Mouse (Mus musculus): Measurements from ENCODE around the gene Tbc1d17. TPM values are rescaled to one million over a fixed set of nuclear protein-coding genes. Genes with fewer than 3 reads are reported as not detected.

Gene Tbc1d17
- 138 and 151 TPM in 2 replicates for polyA plus RNA-seq (2012; rRNA removed)

GRCm38 (mm10) chr7:44848561-44849415, at the start of gene Tbc1d17, which contains the start of gene Akt1s1:
Gene Tbc1d17 (minus strand): TSS chr7:44849079.
Gene Akt1s1 (plus strand): TSS chr7:44848991.
- Histone ChIP-seq H3K36me3 (ENCODE audit: control insufficient read depth, insufficient read depth, low read length) (peaks cover 14% of the 10 kb centered on the region), H3K4me3 (ENCODE audit: control insufficient read depth, insufficient read depth, low read length) (peak within 1 kb of the TSS; percentile 79), H3K4me1 (replicated peaks; ENCODE audit: control insufficient read depth, insufficient read depth, low read length) (peaks cover 21% of the 10 kb centered on the region), H3K27ac (ENCODE audit: control insufficient read depth, insufficient read depth, low read length) (peak within 1 kb of the TSS; percentile 88), H3K27me3 (ENCODE audit: control insufficient read depth, insufficient read depth, low read length) (no peaks in the 10 kb centered on the region)
- DNase-seq = peak; percentile 98
- TF ChIP-seq POLR2A (IDR thresholded peaks at IDR 0.05; ENCODE audit: control insufficient read depth, extremely low read depth, insufficient read depth, low read length, poor library complexity) = no peak
- peak; percentile 46; the same call in 1 of the 2 replicates for TF ChIP-seq CTCF (IDR thresholded peaks at IDR 0.05; ENCODE audit: borderline replicate concordance, control insufficient read depth, extremely low read depth, insufficient read depth, low read length, poor library complexity)
- WGBS = under 1% methylated on average over 54 of the region's 54 CpGs

GRCm38 (mm10) chr7:44898607-44899006, 49.7 kb upstream of the Tbc1d17 start:
- H3K27ac ChIP-seq (ENCODE audit: control insufficient read depth, insufficient read depth, low read length) = no peak overlapping the region
- H3K4me3 ChIP-seq (ENCODE audit: control insufficient read depth, insufficient read depth, low read length) = no peak overlapping the region
- WGBS = 76% methylated on average over 19 of the region's 19 CpGs
- H3K4me1 ChIP-seq (replicated peaks; ENCODE audit: control insufficient read depth, insufficient read depth, low read length) = peaks cover 26% of the 10 kb centered on the region
- peaks cover 3% of the 10 kb centered on the region; the same call in 1 of the 2 replicates for H3K36me3 ChIP-seq (ENCODE audit: control insufficient read depth, insufficient read depth, low read length)
- no peak for DNase-seq
- TF ChIP-seq CTCF (IDR thresholded peaks at IDR 0.05; ENCODE audit: borderline replicate concordance, control insufficient read depth, extremely low read depth, insufficient read depth, low read length, poor library complexity) (no peak), POLR2A (IDR thresholded peaks at IDR 0.05; ENCODE audit: control insufficient read depth, extremely low read depth, insufficient read depth, low read length, poor library complexity) (no peak)
- H3K27me3 ChIP-seq (ENCODE audit: control insufficient read depth, insufficient read depth, low read length) = no peaks in the 10 kb centered on the region

- 38% methylated on average over 10 of the region's 10 CpGs for WGBS
- DNase-seq = no peak
- Histone ChIP-seq H3K27ac (ENCODE audit: control insufficient read depth, insufficient read depth, low read length) (peak overlapping the region; percentile 57; the same call in 1 of the 2 replicates), H3K27me3 (ENCODE audit: control insufficient read depth, insufficient read depth, low read length) (no peaks in the 10 kb centered on the region), H3K36me3 (ENCODE audit: control insufficient read depth, insufficient read depth, low read length) (no peaks in the 10 kb centered on the region), H3K4me3 (ENCODE audit: control insufficient read depth, insufficient read depth, low read length) (peak overlapping the region; percentile 97), H3K4me1 (replicated peaks; ENCODE audit: control insufficient read depth, insufficient read depth, low read length) (peaks cover 23% of the 10 kb centered on the region)
- no peak for TF ChIP-seq POLR2A (IDR thresholded peaks at IDR 0.05; ENCODE audit: control insufficient read depth, extremely low read depth, insufficient read depth, low read length, poor library complexity)
- TF ChIP-seq CTCF (IDR thresholded peaks at IDR 0.05; ENCODE audit: borderline replicate concordance, control insufficient read depth, extremely low read depth, insufficient read depth, low read length, poor library complexity) = no peak
These were observed 47.6 kb upstream of the Tbc1d17 start for GRCm38 (mm10) chr7:44896499-44896898.

GRCm38 (mm10) chr7:44895593-44896434, 46.9 kb upstream of the Tbc1d17 start, which contains the start of gene Fuz:
Gene Fuz (plus strand): TSS chr7:44896079.
- Histone ChIP-seq H3K36me3 (ENCODE audit: control insufficient read depth, insufficient read depth, low read length) (no peaks in the 10 kb centered on the region), H3K27ac (ENCODE audit: control insufficient read depth, insufficient read depth, low read length) (peak within 1 kb of the TSS; percentile 57), H3K4me3 (ENCODE audit: control insufficient read depth, insufficient read depth, low read length) (peak within 1 kb of the TSS; percentile 97), H3K4me1 (replicated peaks; ENCODE audit: control insufficient read depth, insufficient read depth, low read length) (peaks cover 26% of the 10 kb centered on the region), H3K27me3 (ENCODE audit: control insufficient read depth, insufficient read depth, low read length) (no peaks in the 10 kb centered on the region)
- DNase-seq = peak; percentile 83
- WGBS = under 1% methylated on average over 34 of the region's 34 CpGs
- TF ChIP-seq CTCF (IDR thresholded peaks at IDR 0.05; ENCODE audit: borderline replicate concordance, control insufficient read depth, extremely low read depth, insufficient read depth, low read length, poor library complexity) = peak; percentile 86
- 0 out of 2 replicates have a peak, but pooled peaks have one; percentile 37 for TF ChIP-seq POLR2A (IDR thresholded peaks at IDR 0.05; ENCODE audit: control insufficient read depth, extremely low read depth, insufficient read depth, low read length, poor library complexity)

- peaks cover 28% of the 10 kb centered on the region for H3K4me1 ChIP-seq (replicated peaks; ENCODE audit: control insufficient read depth, insufficient read depth, low read length)
- 49% methylated on average over 7 of the region's 7 CpGs for WGBS
- DNase-seq = no peak
- H3K27ac ChIP-seq (ENCODE audit: control insufficient read depth, insufficient read depth, low read length) = no peak overlapping the region
- no peaks in the 10 kb centered on the region for H3K36me3 ChIP-seq (ENCODE audit: control insufficient read depth, insufficient read depth, low read length)
- H3K27me3 ChIP-seq (ENCODE audit: control insufficient read depth, insufficient read depth, low read length) = no peaks in the 10 kb centered on the region
- TF ChIP-seq CTCF (IDR thresholded peaks at IDR 0.05; ENCODE audit: borderline replicate concordance, control insufficient read depth, extremely low read depth, insufficient read depth, low read length, poor library complexity) = no peak
- no peak for TF ChIP-seq POLR2A (IDR thresholded peaks at IDR 0.05; ENCODE audit: control insufficient read depth, extremely low read depth, insufficient read depth, low read length, poor library complexity)
- no peak overlapping the region for H3K4me3 ChIP-seq (ENCODE audit: control insufficient read depth, insufficient read depth, low read length)
These were observed 46.3 kb upstream of the Tbc1d17 start for GRCm38 (mm10) chr7:44895206-44895592.

- DNase-seq = no peak
- Histone ChIP-seq H3K27ac (ENCODE audit: control insufficient read depth, insufficient read depth, low read length) (no peak overlapping the region), H3K27me3 (ENCODE audit: control insufficient read depth, insufficient read depth, low read length) (no peaks in the 10 kb centered on the region), H3K4me3 (ENCODE audit: control insufficient read depth, insufficient read depth, low read length) (no peak overlapping the region), H3K36me3 (ENCODE audit: control insufficient read depth, insufficient read depth, low read length) (no peaks in the 10 kb centered on the region), H3K4me1 (replicated peaks; ENCODE audit: control insufficient read depth, insufficient read depth, low read length) (peaks cover 28% of the 10 kb centered on the region)
- no peak for TF ChIP-seq POLR2A (IDR thresholded peaks at IDR 0.05; ENCODE audit: control insufficient read depth, extremely low read depth, insufficient read depth, low read length, poor library complexity)
- no peak for TF ChIP-seq CTCF (IDR thresholded peaks at IDR 0.05; ENCODE audit: borderline replicate concordance, control insufficient read depth, extremely low read depth, insufficient read depth, low read length, poor library complexity)
- 92% methylated on average over 3 of the region's 3 CpGs for WGBS
These were observed 45.3 kb upstream of the Tbc1d17 start for GRCm38 (mm10) chr7:44894175-44894574.
